Mouse (Mus musculus): ENCODE results near the gene Sh2d1b1. TPM values are rescaled to one million over a fixed set of nuclear protein-coding genes. Genes with fewer than 3 reads are reported as not detected.

The Sh2d1b1 gene
- total and polyA plus RNA-seq, 3 experiments, result 1.9 to 13.9 (median 9.7) TPM

DNA sequence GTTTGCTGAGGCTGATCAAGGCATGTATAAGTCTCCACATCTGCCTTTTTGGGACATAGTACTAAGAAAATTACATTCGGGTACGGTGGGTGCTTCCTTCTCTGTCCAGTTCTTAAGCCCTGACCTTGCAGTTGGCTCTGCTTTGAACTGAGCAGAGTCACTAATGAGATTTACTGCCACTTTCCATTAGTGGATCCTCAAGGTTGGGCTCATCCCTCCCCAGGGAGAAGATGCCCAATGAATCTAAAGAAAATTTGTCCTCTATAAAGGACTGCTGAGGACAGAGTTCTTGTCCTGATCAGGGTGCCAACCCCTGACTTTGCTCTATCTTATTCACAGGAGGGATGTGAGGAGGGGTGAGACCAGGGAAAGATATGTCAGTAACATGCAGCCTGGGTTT is 44.9 kb downstream of the Sh2d1b1 start:
- Histone ChIP-seq H3K27me3 (replicated peaks) (peaks cover 6% of the 10 kb centered on the region), H3K4me2 (ENCODE audit: insufficient read depth, low read depth, poor library complexity, severe bottlenecking) (no peak overlapping the region), H3K79me2 (replicated peaks; ENCODE audit: control insufficient read depth, extremely low read depth, insufficient read depth, poor library complexity, severe bottlenecking) (no peaks in the 10 kb centered on the region), H3K9me3 (replicated peaks; ENCODE audit: low read length) (no peaks in the 10 kb centered on the region), H3K4me1 (ENCODE audit: control insufficient read depth in 1 of 2, insufficient read depth in 2 of 2) (no peaks in the 10 kb centered on the region), H3K36me3 (replicated peaks in 1 of 2; ENCODE audit: control insufficient read depth in 1 of 2, insufficient read depth in 1 of 2, low read length in 1 of 2) (no peaks in the 10 kb centered on the region), H3K4me3 (replicated peaks in 1 of 3; ENCODE audit: low read depth in 2 of 3, low read length in 2 of 3, poor library complexity in 1 of 3) (no peak overlapping the region), H3K27ac (ENCODE audit: insufficient read depth, low read depth) (no peak overlapping the region), H3K9ac (ENCODE audit: insufficient read depth, low read depth) (no peak overlapping the region)
- in situ Hi-C loops (cut with MboI; ENCODE audit: low pct_ligation_motif_present, low pct_unique_long_range_greater_than_20kb, low sequenced_read_pairs), result loop anchor here (25.0 kb wide), 1 partner anchor 290 kb away; no protein-coding TSS in a partner anchor
- dilution Hi-C loops (cut with MboI; ENCODE audit: extremely low pct_ligation_motif_present, extremely low pct_unique_long_range_greater_than_20kb, low sequenced_read_pairs), result no loop called here
- no peak for DNase-seq (ENCODE audit: extremely low read depth)
- TF ChIP-seq KAT2A (IDR thresholded peaks at IDR 0.05; ENCODE audit: insufficient replicate concordance, low read length) (no peak), IRF4 (IDR thresholded peaks at IDR 0.05; ENCODE audit: low read depth, low read length) (no peak), MEF2A (IDR thresholded peaks at IDR 0.05; ENCODE audit: borderline replicate concordance, low read depth, low read length) (no peak)

DNA sequence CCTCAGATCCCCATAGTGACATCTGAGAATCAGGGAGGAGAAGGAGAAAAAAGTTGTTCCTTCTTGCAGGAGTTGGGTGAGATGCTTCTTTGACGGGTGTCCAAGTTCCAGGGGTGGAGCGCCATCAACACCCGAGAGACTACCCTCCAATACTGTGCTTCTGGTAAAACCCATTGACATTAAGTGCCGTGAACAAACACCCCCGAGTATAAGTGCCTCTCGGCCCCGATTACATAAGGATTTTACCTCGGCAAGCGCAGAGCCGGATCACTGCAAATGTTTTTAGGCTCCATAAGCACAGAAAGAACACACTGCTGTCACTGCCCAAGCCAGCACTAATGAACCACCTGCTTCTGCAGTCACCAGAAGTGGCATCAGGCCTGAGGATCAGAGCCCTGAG is 45.9 kb downstream of the Sh2d1b1 start:
- Histone ChIP-seq H3K4me2 (ENCODE audit: insufficient read depth, low read depth, poor library complexity, severe bottlenecking) (no peak overlapping the region), H3K27ac (ENCODE audit: insufficient read depth, low read depth) (no peak overlapping the region), H3K9me3 (replicated peaks; ENCODE audit: low read length) (no peaks in the 10 kb centered on the region), H3K9ac (ENCODE audit: insufficient read depth, low read depth) (no peak overlapping the region), H3K4me3 (replicated peaks in 1 of 3; ENCODE audit: low read depth in 2 of 3, low read length in 2 of 3, poor library complexity in 1 of 3) (no peak overlapping the region), H3K4me1 (ENCODE audit: control insufficient read depth in 1 of 2, insufficient read depth in 2 of 2) (0 out of 4 replicates have a peak, but pooled peaks cover 0 to 2% of the 10 kb centered on the region in 2 experiments), H3K27me3 (replicated peaks) (peaks cover 9% of the 10 kb centered on the region), H3K79me2 (replicated peaks; ENCODE audit: control insufficient read depth, extremely low read depth, insufficient read depth, poor library complexity, severe bottlenecking) (no peaks in the 10 kb centered on the region), H3K36me3 (replicated peaks in 1 of 2; ENCODE audit: control insufficient read depth in 1 of 2, insufficient read depth in 1 of 2, low read length in 1 of 2) (no peaks in the 10 kb centered on the region)
- dilution Hi-C loops (cut with MboI; ENCODE audit: extremely low pct_ligation_motif_present, extremely low pct_unique_long_range_greater_than_20kb, low sequenced_read_pairs), result no loop called here
- TF ChIP-seq PAX5 (IDR thresholded peaks at IDR 0.05; ENCODE audit: low read length), result no peak
- no peak for TF ChIP-seq NRF1 (IDR thresholded peaks at IDR 0.05; ENCODE audit: low read depth, low read length)
- no peak for TF ChIP-seq TCF12 (IDR thresholded peaks at IDR 0.05; ENCODE audit: low read depth, low read length)
- no peak for TF ChIP-seq GABPA (IDR thresholded peaks at IDR 0.05; ENCODE audit: insufficient replicate concordance, low read depth, low read length)
- TF ChIP-seq EP300 (IDR thresholded peaks at IDR 0.05; ENCODE audit: low read length), result no peak
- no peak for TF ChIP-seq ETS1 (conservative IDR thresholded peaks at IDR 0.05; ENCODE audit: low read depth, low read length)
- no peak for TF ChIP-seq MAZ (IDR thresholded peaks at IDR 0.05; ENCODE audit: low read depth, low read length)
- no peak for TF ChIP-seq RCOR1 (conservative IDR thresholded peaks at IDR 0.05; ENCODE audit: low read depth, low read length)
- no peak for TF ChIP-seq USF1 (IDR thresholded peaks at IDR 0.05; ENCODE audit: low read depth, low read length)
- TF ChIP-seq UBTF (IDR thresholded peaks at IDR 0.05; ENCODE audit: low read depth, low read length), result no peak
- no peak for TF ChIP-seq ZMIZ1 (IDR thresholded peaks at IDR 0.05; ENCODE audit: low read depth, low read length)
- no peak for TF ChIP-seq MXI1 (IDR thresholded peaks at IDR 0.05; ENCODE audit: low read depth, low read length)
- no peak for TF ChIP-seq NELFE (IDR thresholded peaks at IDR 0.05; ENCODE audit: low read depth, low read length)
- TF ChIP-seq TBP (conservative IDR thresholded peaks at IDR 0.05; ENCODE audit: low read depth, low read length), result no peak
- TF ChIP-seq ELF1 (IDR thresholded peaks at IDR 0.05; ENCODE audit: low read depth, low read length), result no peak
- no peak for TF ChIP-seq JUND (conservative IDR thresholded peaks at IDR 0.05; ENCODE audit: low read depth, low read length)
- TF ChIP-seq CHD2 (IDR thresholded peaks at IDR 0.05; ENCODE audit: low read length), result no peak
- no peak for TF ChIP-seq POLR2AphosphoS2 (IDR thresholded peaks at IDR 0.05; ENCODE audit: low read depth, low read length)
- in situ Hi-C loops (cut with MboI; ENCODE audit: low pct_ligation_motif_present, low pct_unique_long_range_greater_than_20kb, low sequenced_read_pairs), result loop anchor here (25.0 kb wide), 1 partner anchor 289 kb away; no protein-coding TSS in a partner anchor
- DNase-seq (ENCODE audit: extremely low read depth), result no peak

Measured in CH12.LX (cell line).